Mouse (Mus musculus) C2C12 (cell line): ENCODE results near the gene Ccdc107.

ENCODE experiments used
- CEBPB ChIP-seq: IDR thresholded peaks from one replicate; pipeline ENCODE4 v1.6.1; 2011; ENCODE audit warnings: low read depth, mild to moderate bottlenecking, control low read depth, moderate library complexity
- CTCF ChIP-seq: IDR thresholded peaks from one replicate; pipeline ENCODE4 v1.5.1; 2011; ENCODE audit not compliant: control insufficient read depth, insufficient read depth, insufficient read length
- FOSL1 ChIP-seq: IDR thresholded peaks from one replicate; pipeline ENCODE4 v1.8.0; 2011; ENCODE audit warnings: mild to moderate bottlenecking, low read length; ENCODE audit not compliant: poor library complexity, insufficient read depth, severe bottlenecking
- MAX ChIP-seq: IDR thresholded peaks from one replicate; pipeline ENCODE4 v1.6.1; 2011; ENCODE audit warnings: mild to moderate bottlenecking, control low read depth
- MYOD1 ChIP-seq: IDR thresholded peaks from one replicate; pipeline ENCODE4 v1.6.1; 2011; ENCODE audit warnings: low read depth; ENCODE audit not compliant: control insufficient read depth, insufficient read length
- USF1 ChIP-seq: IDR thresholded peaks from one replicate; pipeline ENCODE4 v1.6.1; 2011; ENCODE audit warnings: low read depth, mild to moderate bottlenecking, control low read depth, moderate library complexity

DNA sequence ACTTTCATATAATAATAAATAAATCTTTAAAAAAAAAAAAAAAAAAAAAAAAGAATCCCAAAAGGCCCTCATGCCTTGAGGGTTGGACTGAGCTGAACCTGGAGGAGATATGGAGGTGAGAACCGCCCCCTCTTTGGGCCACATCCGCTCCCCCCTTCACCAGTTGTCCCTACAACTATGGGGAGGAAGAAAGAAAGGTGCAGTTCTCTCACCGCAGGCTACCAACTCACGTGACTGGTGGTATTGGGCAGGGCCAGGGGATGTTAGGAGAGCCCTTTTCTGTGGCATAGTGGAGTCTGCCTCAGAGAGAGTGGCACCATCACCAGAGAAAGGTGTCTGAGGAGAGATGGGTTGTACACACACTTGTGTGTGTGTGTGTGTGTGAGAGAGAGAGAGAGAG lies 36.2 kb upstream of the Ccdc107 start:
- TF ChIP-seq CTCF, result no peak
- TF ChIP-seq MYOD1, result no peak
- no peak for TF ChIP-seq USF1
- TF ChIP-seq MAX, result no peak
- no peak for TF ChIP-seq CEBPB
- no peak for TF ChIP-seq FOSL1
